Mouse (Mus musculus) forebrain, embryonic 12.5 days (tissue): ENCODE measurements around the gene Itgb8. TPM values are rescaled to one million over a fixed set of nuclear protein-coding genes. Genes with fewer than 3 reads are reported as not detected.

Source experiments
- ATAC-seq: fragments of 200-750 bp; cut with Nextera tagmentation; 2 replicates; pipeline ENCODE4 v1.8.0; 2017; ENCODE audit warnings: moderate TSS enrichment; ENCODE audit not compliant: low FRiP score
- H3K27ac ChIP-seq: fragments of 300-500 bp; sonication (generic); 2 replicates; pipeline ENCODE4 v1.5.1; 2016; ENCODE audit warnings: mild to moderate bottlenecking
- H3K27me3 ChIP-seq: fragments of 300-500 bp; sonication (generic); 2 replicates; pipeline ENCODE4 v1.6.1; 2016; ENCODE audit warnings: mild to moderate bottlenecking
- H3K36me3 ChIP-seq: fragments of 300-500 bp; sonication (generic); replicated peaks from 2 replicates; pipeline ENCODE4 v1.6.1; 2016; ENCODE audit warnings: mild to moderate bottlenecking
- H3K4me1 ChIP-seq: fragments of 300-500 bp; sonication (generic); 2 replicates; pipeline ENCODE4 v1.6.1; 2016
- H3K4me2 ChIP-seq: fragments of 300-500 bp; sonication (generic); 2 replicates; pipeline ENCODE4 v1.6.1; 2016; ENCODE audit warnings: mild to moderate bottlenecking, moderate library complexity
- H3K4me3 ChIP-seq: fragments of 300-500 bp; sonication (generic); replicated peaks from 2 replicates; pipeline ENCODE4 v1.5.1; 2016; ENCODE audit warnings: mild to moderate bottlenecking
- H3K9ac ChIP-seq: fragments of 300-500 bp; sonication (generic); 2 replicates; pipeline ENCODE4 v1.6.1; 2016; ENCODE audit warnings: mild to moderate bottlenecking
- H3K9me3 ChIP-seq: fragments of 300-500 bp; sonication (generic); 2 replicates; pipeline ENCODE4 v1.6.1; 2016
- WGBS: fragments of 180-500 bp; shearing (Covaris S2); methylation state at CpG from one replicate; pipeline ENCODE4 v1.1.7; 2016; 5-methylcytosine and 5-hydroxymethylcytosine counted together
- polyA plus RNA-seq: library from polyadenylated mRNA; unstranded; fragments of >200 nt; fragmentation: Nextera tagmentation; extraction: Ambion mirVana; gene quantifications from 2 replicates; pipeline ENCODE4 v1.2.1, GENCODE M21; 2016

The Itgb8 gene
- polyA plus RNA-seq, 1 experiment from 2014 or later, result 22.1 TPM

- no peak overlapping the region for H3K4me2 ChIP-seq
- no peak overlapping the region for H3K27ac ChIP-seq
- H3K4me3 ChIP-seq, result no peak overlapping the region
- no peak for ATAC-seq
- H3K9me3 ChIP-seq, result no peaks in the 10 kb centered on the region
- H3K9ac ChIP-seq, result no peak overlapping the region
- H3K36me3 ChIP-seq, result 0 out of 2 replicates have a peak, but pooled peaks cover 9% of the 10 kb centered on the region
- H3K27me3 ChIP-seq, result no peaks in the 10 kb centered on the region
- WGBS, result 86% methylated on average over 6 of the region's 6 CpGs
- H3K4me1 ChIP-seq, result 0 out of 2 replicates have a peak, but pooled peaks cover 4% of the 10 kb centered on the region
These were observed 31.7 kb downstream of the Itgb8 start for GRCm38 (mm10) chr12:119206711-119207463.

GRCm38 (mm10) chr12:119204411-119204810, 34.2 kb downstream of the Itgb8 start:
- 87% methylated on average over 2 of the region's 2 CpGs for WGBS
- Histone ChIP-seq H3K9me3 (no peaks in the 10 kb centered on the region), H3K4me1 (0 out of 2 replicates have a peak, but pooled peaks cover 4% of the 10 kb centered on the region), H3K27ac (no peak overlapping the region), H3K4me3 (no peak overlapping the region), H3K36me3 (peaks cover 11% of the 10 kb centered on the region; the same call in 1 of the 2 replicates), H3K9ac (no peak overlapping the region), H3K27me3 (no peaks in the 10 kb centered on the region), H3K4me2 (no peak overlapping the region)
- no peak for ATAC-seq

GRCm38 (mm10) chr12:119202766-119203165, 35.8 kb downstream of the Itgb8 start:
- Histone ChIP-seq H3K36me3 (peaks cover 11% of the 10 kb centered on the region; the same call in 1 of the 2 replicates), H3K9ac (no peak overlapping the region), H3K27me3 (no peaks in the 10 kb centered on the region), H3K4me2 (no peak overlapping the region), H3K4me1 (0 out of 2 replicates have a peak, but pooled peaks cover 4% of the 10 kb centered on the region), H3K4me3 (no peak overlapping the region), H3K27ac (no peak overlapping the region), H3K9me3 (no peaks in the 10 kb centered on the region)
- ATAC-seq, result no peak
- 89% methylated on average over 2 of the region's 2 CpGs for WGBS

GRCm38 (mm10) chr12:119195145-119195544, 43.5 kb downstream of the Itgb8 start:
- H3K4me1 ChIP-seq, result no peaks in the 10 kb centered on the region

GRCm38 (mm10) chr12:119189814-119190213, 48.8 kb downstream of the Itgb8 start:
- Histone ChIP-seq H3K36me3 (peaks cover 15% of the 10 kb centered on the region), H3K4me2 (no peak overlapping the region), H3K4me1 (no peaks in the 10 kb centered on the region), H3K4me3 (no peak overlapping the region), H3K9ac (no peak overlapping the region), H3K27me3 (no peaks in the 10 kb centered on the region), H3K27ac (no peak overlapping the region), H3K9me3 (no peaks in the 10 kb centered on the region)
- WGBS, result 86% methylated on average over 8 of the region's 8 CpGs
- no peak for ATAC-seq

More at GRCm38 (mm10) chr12:119195145-119195544, 43.5 kb downstream of the Itgb8 start:
- no peaks in the 10 kb centered on the region for H3K27me3 ChIP-seq
- no peak for ATAC-seq
- H3K9ac ChIP-seq, result no peak overlapping the region
- H3K9me3 ChIP-seq, result no peaks in the 10 kb centered on the region
- no peak overlapping the region for H3K27ac ChIP-seq
- peaks cover 3% of the 10 kb centered on the region; the same call in 1 of the 2 replicates for H3K36me3 ChIP-seq
- H3K4me2 ChIP-seq, result no peak overlapping the region
- no peak overlapping the region for H3K4me3 ChIP-seq

GRCm38 (mm10) chr12:119185441-119185840, 53.2 kb downstream of the Itgb8 start:
- Histone ChIP-seq H3K9me3 (no peaks in the 10 kb centered on the region), H3K4me2 (no peak overlapping the region), H3K4me1 (no peaks in the 10 kb centered on the region), H3K4me3 (no peak overlapping the region), H3K9ac (no peak overlapping the region), H3K27ac (no peak overlapping the region), H3K27me3 (no peaks in the 10 kb centered on the region), H3K36me3 (peaks cover 13% of the 10 kb centered on the region)
- WGBS, result 85% methylated on average over 1 of the region's 1 CpGs
- no peak for ATAC-seq

GRCm38 (mm10) chr12:119182215-119182924, 56.2 kb downstream of the Itgb8 start:
- no peak overlapping the region for H3K9ac ChIP-seq
- no peak overlapping the region for H3K4me2 ChIP-seq
- no peak overlapping the region for H3K4me3 ChIP-seq
- no peaks in the 10 kb centered on the region for H3K9me3 ChIP-seq
- no peak for ATAC-seq
- no peaks in the 10 kb centered on the region for H3K27me3 ChIP-seq
- no peak overlapping the region for H3K27ac ChIP-seq
- H3K36me3 ChIP-seq, result peaks cover 3% of the 10 kb centered on the region; the same call in 1 of the 2 replicates
- no peaks in the 10 kb centered on the region for H3K4me1 ChIP-seq
- 82% methylated on average over 2 of the region's 2 CpGs for WGBS

GRCm38 (mm10) chr12:119176017-119176416, 62.6 kb downstream of the Itgb8 start:
- no peak overlapping the region for H3K4me3 ChIP-seq
- no peaks in the 10 kb centered on the region for H3K27me3 ChIP-seq
- H3K9ac ChIP-seq, result no peak overlapping the region
- H3K27ac ChIP-seq, result no peak overlapping the region
- ATAC-seq, result no peak
- H3K36me3 ChIP-seq, result peaks cover 15% of the 10 kb centered on the region
- H3K4me2 ChIP-seq, result no peak overlapping the region
- no peaks in the 10 kb centered on the region for H3K9me3 ChIP-seq
- no peaks in the 10 kb centered on the region for H3K4me1 ChIP-seq
- WGBS, result 66% methylated on average over 2 of the region's 2 CpGs

GRCm38 (mm10) chr12:119169828-119170539, 68.6 kb downstream of the Itgb8 start:
- WGBS, result 88% methylated on average over 4 of the region's 4 CpGs
- Histone ChIP-seq H3K27me3 (no peaks in the 10 kb centered on the region), H3K9ac (no peak overlapping the region), H3K9me3 (no peaks in the 10 kb centered on the region), H3K4me2 (no peak overlapping the region), H3K4me3 (no peak overlapping the region), H3K27ac (no peak overlapping the region), H3K36me3 (peaks cover 11% of the 10 kb centered on the region), H3K4me1 (peaks cover 4% of the 10 kb centered on the region; the same call in 1 of the 2 replicates)
- ATAC-seq, result no peak

- no peak for ATAC-seq
- Histone ChIP-seq H3K27me3 (no peaks in the 10 kb centered on the region), H3K4me3 (no peak overlapping the region), H3K4me2 (no peak overlapping the region), H3K27ac (no peak overlapping the region), H3K36me3 (peaks cover 18% of the 10 kb centered on the region), H3K4me1 (peaks cover 4% of the 10 kb centered on the region; the same call in 1 of the 2 replicates), H3K9ac (no peak overlapping the region), H3K9me3 (no peaks in the 10 kb centered on the region)
- WGBS, result 55% methylated on average over 3 of the region's 3 CpGs
These were observed 69.5 kb downstream of the Itgb8 start for GRCm38 (mm10) chr12:119169143-119169542.

GRCm38 (mm10) chr12:119165115-119165514, 73.5 kb downstream of the Itgb8 start:
- 90% methylated on average over 2 of the region's 2 CpGs for WGBS
- no peak overlapping the region for H3K27ac ChIP-seq
- no peak overlapping the region for H3K4me2 ChIP-seq
- H3K36me3 ChIP-seq, result peaks cover 26% of the 10 kb centered on the region
- peaks cover 11% of the 10 kb centered on the region for H3K4me1 ChIP-seq
- ATAC-seq, result no peak
- H3K9me3 ChIP-seq, result no peaks in the 10 kb centered on the region
- no peak overlapping the region for H3K9ac ChIP-seq
- H3K27me3 ChIP-seq, result no peaks in the 10 kb centered on the region
- no peak overlapping the region for H3K4me3 ChIP-seq

GRCm38 (mm10) chr12:119164672-119165071, 73.9 kb downstream of the Itgb8 start:
- Histone ChIP-seq H3K27ac (no peak overlapping the region), H3K9me3 (no peaks in the 10 kb centered on the region), H3K27me3 (no peaks in the 10 kb centered on the region), H3K4me2 (no peak overlapping the region), H3K4me1 (peaks cover 11% of the 10 kb centered on the region), H3K9ac (no peak overlapping the region), H3K4me3 (no peak overlapping the region), H3K36me3 (peaks cover 26% of the 10 kb centered on the region)
- 62% methylated on average over 1 of the region's 1 CpGs for WGBS
- ATAC-seq, result peak; percentile 2; the same call in 1 of the 2 replicates
